Mouse (Mus musculus) MEL (cell line): Measurements from ENCODE around the gene Gfpt2. TPM values are rescaled to one million over a fixed set of nuclear protein-coding genes. Genes with fewer than 3 reads are reported as not detected.

Experiments used
- DNase-seq: peaks from one replicate; pipeline ENCODE4 v3.0.0; 2011; ENCODE audit warnings: low read depth, low spot score
- H3K27ac ChIP-seq: 2 replicates; pipeline ENCODE4 v1.5.1; 2012; ENCODE audit warnings: low read depth, mild to moderate bottlenecking, control low read depth, low read length, moderate library complexity; ENCODE audit not compliant: control insufficient read depth
- H3K27me3 ChIP-seq, 2 experiments: fragments of 150-350 bp in 1 of 2; sonication (generic) in 1 of 2; 2 replicates each; pipeline ENCODE4 v1.6.1; 2012; ENCODE audit warnings: low read length in 2 of 2, mild to moderate bottlenecking in 2 of 2, improper control_type of control experiment in 1 of 2, moderate library complexity in 1 of 2; ENCODE audit not compliant: insufficient read depth in 2 of 2, control insufficient read depth in 1 of 2
- H3K36me3 ChIP-seq, 2 experiments: 2 replicates each; pipeline ENCODE4 v1.6.1; 2012 to 2014; ENCODE audit warnings: low read length in 2 of 2, improper control_type of control experiment in 1 of 2, inconsistent platforms in 1 of 2, mild to moderate bottlenecking in 1 of 2; ENCODE audit not compliant: insufficient read depth in 2 of 2, control insufficient read depth in 1 of 2
- H3K4me1 ChIP-seq, 2 experiments: fragments of 150-350 bp in 1 of 2; sonication (generic) in 1 of 2; 2 replicates each; pipeline ENCODE4 v1.6.1; 2012; ENCODE audit warnings: low read length in 2 of 2, improper control_type of control experiment in 1 of 2, mild to moderate bottlenecking in 1 of 2; ENCODE audit not compliant: insufficient read depth in 2 of 2, control insufficient read depth in 1 of 2
- H3K4me3 ChIP-seq, 2 experiments: fragments of 150-350 bp in 1 of 2; sonication (generic) in 1 of 2; 2 replicates each; pipeline ENCODE4 v1.5.1; 2012; ENCODE audit warnings: low read depth in 2 of 2, low read length in 2 of 2, mild to moderate bottlenecking in 2 of 2, moderate library complexity in 2 of 2, control low read depth in 1 of 2, improper control_type of control experiment in 1 of 2; ENCODE audit not compliant: control insufficient read depth in 1 of 2, insufficient read depth in 1 of 2
- H3K79me2 ChIP-seq: 2 replicates; pipeline ENCODE4 v1.6.1; 2012; ENCODE audit warnings: mild to moderate bottlenecking, low read length, moderate library complexity; ENCODE audit not compliant: control insufficient read depth, poor library complexity, insufficient read depth
- H3K9ac ChIP-seq: 2 replicates; pipeline ENCODE4 v1.6.1; 2012; ENCODE audit warnings: low read depth, mild to moderate bottlenecking, control low read depth, low read length, moderate library complexity; ENCODE audit not compliant: control insufficient read depth, poor library complexity, severe bottlenecking
- H3K9me3 ChIP-seq: fragments of 150-350 bp; sonication (generic); replicated peaks from 2 replicates; pipeline ENCODE4 v1.6.1; 2012; ENCODE audit warnings: mild to moderate bottlenecking, low read length, improper control_type of control experiment, moderate library complexity; ENCODE audit not compliant: insufficient read depth
- BHLHE40 ChIP-seq: IDR thresholded peaks from 2 replicates; pipeline ENCODE4 v1.6.1; 2012; ENCODE audit warnings: low read depth, mild to moderate bottlenecking, inconsistent platforms, low read length, improper control_type of control experiment, borderline replicate concordance
- CHD2 ChIP-seq: IDR thresholded peaks from 2 replicates; pipeline ENCODE4 v1.6.1; 2011; ENCODE audit warnings: low read length, improper control_type of control experiment
- CTCF ChIP-seq, 3 experiments: IDR thresholded peaks in 2 of 3; conservative IDR thresholded peaks in 1 of 3; 2 replicates each; pipeline ENCODE4 v1.5.1; 2011 to 2012; ENCODE audit warnings: low read length in 3 of 3, low read depth in 2 of 3, mild to moderate bottlenecking in 2 of 3, improper control_type of control experiment in 1 of 3, inconsistent platforms in 1 of 3, mixed read lengths in 1 of 3, moderate library complexity in 1 of 3; ENCODE audit not compliant: control insufficient read depth in 1 of 3, insufficient read depth in 1 of 3, poor library complexity in 1 of 3, severe bottlenecking in 1 of 3
- E2F4 ChIP-seq: IDR thresholded peaks from 2 replicates; pipeline ENCODE4 v1.6.1; 2011; ENCODE audit warnings: low read depth, low read length, improper control_type of control experiment, borderline replicate concordance
- ELF1 ChIP-seq: IDR thresholded peaks from 2 replicates; pipeline ENCODE4 v1.6.1; 2014; ENCODE audit warnings: low read depth, mild to moderate bottlenecking, inconsistent platforms, low read length, improper control_type of control experiment, moderate library complexity
- ETS1 ChIP-seq: IDR thresholded peaks from 2 replicates; pipeline ENCODE4 v1.6.1; 2012; ENCODE audit warnings: low read depth, mild to moderate bottlenecking, inconsistent platforms, low read length, improper control_type of control experiment, moderate library complexity
- GABPA ChIP-seq: IDR thresholded peaks from 2 replicates; pipeline ENCODE4 v1.6.1; 2012; ENCODE audit warnings: low read depth, mild to moderate bottlenecking, inconsistent platforms, low read length, improper control_type of control experiment, moderate library complexity
- GATA1 ChIP-seq: IDR thresholded peaks from 2 replicates; pipeline ENCODE4 v1.6.1; 2011; ENCODE audit warnings: low read depth, low read length, improper control_type of control experiment
- JUND ChIP-seq: IDR thresholded peaks from 2 replicates; pipeline ENCODE4 v1.6.1; 2011; ENCODE audit warnings: low read depth, mild to moderate bottlenecking, improper control_type of control experiment, low read length
- MAFK ChIP-seq: IDR thresholded peaks from 2 replicates; pipeline ENCODE4 v1.6.1; 2011; ENCODE audit warnings: low read depth, mild to moderate bottlenecking, low read length, improper control_type of control experiment, borderline replicate concordance
- MAX ChIP-seq: IDR thresholded peaks from 2 replicates; pipeline ENCODE4 v1.6.1; 2011; ENCODE audit warnings: low read length, improper control_type of control experiment
- MAZ ChIP-seq: IDR thresholded peaks from 2 replicates; pipeline ENCODE4 v1.6.1; 2012; ENCODE audit warnings: low read depth, mild to moderate bottlenecking, inconsistent platforms, low read length, improper control_type of control experiment
- MEF2A ChIP-seq: IDR thresholded peaks from 2 replicates; pipeline ENCODE4 v1.6.1; 2014; ENCODE audit warnings: low read depth, mild to moderate bottlenecking, inconsistent platforms, low read length, improper control_type of control experiment; ENCODE audit not compliant: poor library complexity, insufficient replicate concordance, severe bottlenecking; ENCODE audit errors: extremely low read depth
- MXI1 ChIP-seq: IDR thresholded peaks from 2 replicates; pipeline ENCODE4 v1.6.1; 2011; ENCODE audit warnings: mild to moderate bottlenecking, low read depth, low read length, improper control_type of control experiment
- MYB ChIP-seq: IDR thresholded peaks from 2 replicates; pipeline ENCODE4 v1.6.1; 2011; ENCODE audit warnings: mild to moderate bottlenecking, low read depth, low read length, improper control_type of control experiment
- NELFE ChIP-seq: IDR thresholded peaks from 2 replicates; pipeline ENCODE4 v1.6.1; 2011; ENCODE audit warnings: low read depth, low read length, improper control_type of control experiment
- NRF1 ChIP-seq: IDR thresholded peaks from 2 replicates; pipeline ENCODE4 v1.6.1; 2014; ENCODE audit warnings: low read depth, mild to moderate bottlenecking, inconsistent platforms, low read length, improper control_type of control experiment, moderate library complexity; ENCODE audit not compliant: poor library complexity, insufficient read depth, severe bottlenecking
- POLR2A ChIP-seq, 2 experiments: IDR thresholded peaks; 2 replicates each; pipeline ENCODE4 v1.6.1; 2011 to 2012; ENCODE audit warnings: low read length in 2 of 2, mild to moderate bottlenecking in 2 of 2, control low read depth in 1 of 2, improper control_type of control experiment in 1 of 2, low read depth in 1 of 2, moderate library complexity in 1 of 2; ENCODE audit not compliant: control insufficient read depth in 1 of 2, insufficient read depth in 1 of 2, poor library complexity in 1 of 2
- POLR2AphosphoS2 ChIP-seq: IDR thresholded peaks from 2 replicates; pipeline ENCODE4 v1.6.1; 2011; ENCODE audit warnings: low read length, improper control_type of control experiment
- RAD21 ChIP-seq: IDR thresholded peaks from 2 replicates; pipeline ENCODE4 v1.6.1; 2011; ENCODE audit warnings: mild to moderate bottlenecking, low read depth, low read length, improper control_type of control experiment
- SIN3A ChIP-seq: IDR thresholded peaks from 2 replicates; pipeline ENCODE4 v1.6.1; 2012; ENCODE audit warnings: low read length, improper control_type of control experiment, inconsistent platforms
- SMC3 ChIP-seq: IDR thresholded peaks from 2 replicates; pipeline ENCODE4 v1.6.1; 2011; ENCODE audit warnings: low read depth, low read length, improper control_type of control experiment
- TAL1 ChIP-seq: IDR thresholded peaks from 2 replicates; pipeline ENCODE4 v1.6.1; 2012; ENCODE audit warnings: mild to moderate bottlenecking, inconsistent platforms, low read length, moderate library complexity, mixed read lengths
- TBP ChIP-seq: IDR thresholded peaks from 2 replicates; pipeline ENCODE4 v1.8.0; 2011; ENCODE audit warnings: low read depth, low read length, improper control_type of control experiment
- TCF12 ChIP-seq: IDR thresholded peaks from 2 replicates; pipeline ENCODE4 v1.6.1; 2014; ENCODE audit warnings: low read depth, mild to moderate bottlenecking, inconsistent platforms, low read length, improper control_type of control experiment, moderate library complexity
- USF1 ChIP-seq: IDR thresholded peaks from 2 replicates; pipeline ENCODE4 v1.6.1; 2014; ENCODE audit warnings: low read depth, mild to moderate bottlenecking, inconsistent platforms, low read length, improper control_type of control experiment, moderate library complexity
- USF2 ChIP-seq, 2 experiments: IDR thresholded peaks; 2 replicates each; pipeline ENCODE4 v1.6.1; 2011 to 2012; ENCODE audit warnings: improper control_type of control experiment in 2 of 2, low read length in 2 of 2, borderline replicate concordance in 1 of 2, inconsistent platforms in 1 of 2, low read depth in 1 of 2, mild to moderate bottlenecking in 1 of 2; ENCODE audit not compliant: insufficient read depth in 1 of 2
- ZC3H11A ChIP-seq: IDR thresholded peaks from 2 replicates; pipeline ENCODE4 v1.6.1; 2012; ENCODE audit warnings: low read depth, mild to moderate bottlenecking, inconsistent platforms, low read length, improper control_type of control experiment
- ZKSCAN1 ChIP-seq: IDR thresholded peaks from 2 replicates; pipeline ENCODE4 v1.6.1; 2012; ENCODE audit warnings: low read depth, mild to moderate bottlenecking, inconsistent platforms, low read length, improper control_type of control experiment, moderate library complexity
- ZMIZ1 ChIP-seq: IDR thresholded peaks from 2 replicates; pipeline ENCODE4 v1.6.1; 2012; ENCODE audit warnings: low read depth, mild to moderate bottlenecking, inconsistent platforms, low read length, improper control_type of control experiment, moderate library complexity
- polyA plus RNA-seq, 2 experiments: library from polyadenylated mRNA; stranded (reverse) in 1 of 2; unstranded in 1 of 2; fragments of >175 nt in 1 of 2; fragments of >200 nt in 1 of 2; gene quantifications; 2 replicates each; pipeline versions ENCODE4 v1.2.1 to v1.2.4; 2012; ENCODE audit warnings: low replicate concordance in 2 of 2, low read depth in 1 of 2; ENCODE audit not compliant: insufficient read length in 2 of 2, insufficient read depth in 1 of 2, missing spikeins in 1 of 2
- total RNA-seq: library from RNA; depleted of rRNA; stranded (reverse); fragments of 300-350 nt; gene quantifications from 2 replicates; pipeline ENCODE4 v1.2.3, GENCODE M21; 2012

Gene Gfpt2
- total and polyA plus RNA-seq, 3 experiments = 4.0 to 8.0 TPM; not detected in 1

DNA sequence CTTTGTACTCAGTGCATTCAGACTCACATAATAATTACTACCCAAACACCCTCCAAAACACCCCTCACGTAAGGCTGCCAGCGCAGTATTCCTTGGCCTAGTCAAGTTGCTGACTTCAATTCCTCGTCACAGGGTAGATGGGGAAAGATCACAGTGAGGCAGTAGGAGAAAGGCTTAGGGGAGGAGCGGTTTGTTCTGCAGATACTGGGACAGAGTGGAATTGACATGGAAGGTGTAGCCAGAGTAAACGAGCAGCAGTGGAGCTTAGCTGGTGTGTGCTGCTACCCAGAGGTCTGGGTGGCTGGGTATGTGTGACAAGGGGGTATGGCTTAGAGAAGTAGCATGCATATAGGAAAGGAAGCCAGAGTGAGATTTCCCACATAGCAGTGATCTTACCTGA lies 73.3 kb downstream of the Gfpt2 start:
- no peak for TF ChIP-seq NRF1
- TF ChIP-seq JUND = no peak
- no peak for TF ChIP-seq MEF2A
- no peak for TF ChIP-seq TBP
- no peak for TF ChIP-seq USF1
- no peak for TF ChIP-seq CTCF (IDR thresholded peaks at IDR 0.05 in 2 of 3, conservative IDR thresholded peaks at IDR 0.05 in 1 of 3; ENCODE audit: control insufficient read depth in 1 of 3, insufficient read depth in 1 of 3, low read depth in 2 of 3, low read length in 3 of 3, poor library complexity in 1 of 3, severe bottlenecking in 1 of 3)
- TF ChIP-seq RAD21 = no peak
- TF ChIP-seq POLR2A (IDR thresholded peaks at IDR 0.05; ENCODE audit: control insufficient read depth in 1 of 2, insufficient read depth in 1 of 2, low read depth in 1 of 2, low read length in 2 of 2, poor library complexity in 1 of 2) = no peak
- TF ChIP-seq NELFE = no peak
- TF ChIP-seq, all 39 proteins: peak for 0
- no peak for DNase-seq
- Histone ChIP-seq H3K79me2 (no peaks in the 10 kb centered on the region), H3K36me3 (peaks cover 19 to 43% of the 10 kb centered on the region in 2 experiments), H3K9ac (no peak overlapping the region), H3K4me1 (peaks cover 9 to 13% of the 10 kb centered on the region in 2 experiments), H3K4me3 (no peak overlapping the region), H3K27ac (no peak overlapping the region), H3K27me3 (no peaks in the 10 kb centered on the region), H3K9me3 (no peaks in the 10 kb centered on the region)

DNA sequence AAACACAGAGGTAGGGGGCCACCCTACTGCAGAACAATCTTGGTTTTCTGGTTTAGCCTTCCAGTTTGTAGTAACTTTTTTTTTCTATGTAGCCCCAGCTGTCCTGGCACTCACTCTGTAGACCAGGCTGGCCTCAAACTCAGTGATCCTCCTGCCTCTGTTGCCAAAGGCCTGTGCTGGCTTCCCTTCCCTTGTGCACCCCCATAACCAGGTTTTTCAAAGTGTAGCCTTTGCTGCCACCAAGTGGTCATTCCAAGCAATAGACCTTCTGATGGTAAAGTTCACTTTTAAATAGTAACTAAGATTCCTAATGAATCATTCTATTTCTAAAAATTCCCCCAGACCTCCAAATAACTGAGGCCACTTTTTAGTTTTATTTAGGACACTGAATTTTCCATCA lies 75.8 kb downstream of the Gfpt2 start:
- Histone ChIP-seq H3K9me3 (no peaks in the 10 kb centered on the region), H3K9ac (no peak overlapping the region), H3K79me2 (no peaks in the 10 kb centered on the region), H3K36me3 (peaks cover 5 to 50% of the 10 kb centered on the region in 2 experiments), H3K27ac (no peak overlapping the region), H3K4me1 (peaks cover 5 to 8% of the 10 kb centered on the region in 2 experiments; a peak in 2 of 4 replicates), H3K27me3 (no peaks in the 10 kb centered on the region), H3K4me3 (no peak overlapping the region)
- peak; percentile 84 for DNase-seq
- no peak for TF ChIP-seq ZKSCAN1
- TF ChIP-seq NRF1 = no peak
- TF ChIP-seq MXI1 = no peak
- no peak for TF ChIP-seq POLR2AphosphoS2
- TF ChIP-seq SIN3A = peak; percentile 69; the same call in 1 of the 2 replicates
- TF ChIP-seq USF2 (IDR thresholded peaks at IDR 0.05; ENCODE audit: borderline replicate concordance in 1 of 2, insufficient read depth in 1 of 2, low read depth in 1 of 2, low read length in 2 of 2) = no peak
- TF ChIP-seq POLR2A (IDR thresholded peaks at IDR 0.05; ENCODE audit: control insufficient read depth in 1 of 2, insufficient read depth in 1 of 2, low read depth in 1 of 2, low read length in 2 of 2, poor library complexity in 1 of 2) = no peak
- TF ChIP-seq ELF1 = no peak
- TF ChIP-seq NELFE = no peak
- TF ChIP-seq TAL1 = no peak
- TF ChIP-seq TBP = no peak
- no peak for TF ChIP-seq GATA1
- TF ChIP-seq BHLHE40 = 0 out of 2 replicates have a peak, but pooled peaks have one; percentile 51
- TF ChIP-seq JUND = no peak
- TF ChIP-seq E2F4 = no peak
- TF ChIP-seq MAFK = no peak
- TF ChIP-seq ZC3H11A = peak; percentile 98
- TF ChIP-seq MEF2A = no peak
- TF ChIP-seq TCF12 = no peak
- TF ChIP-seq CHD2 = no peak
- no peak for TF ChIP-seq ZMIZ1
- TF ChIP-seq MYB = no peak
- no peak for TF ChIP-seq MAX
- TF ChIP-seq ETS1 = no peak
- TF ChIP-seq SMC3 = peak; percentile 94
- TF ChIP-seq RAD21 = peak; percentile 98
- no peak for TF ChIP-seq GABPA
- TF ChIP-seq MAZ = peak; percentile 71
